Mouse (Mus musculus) brain, embryonic 14.5 days (tissue): ENCODE measurements at regions not wholly inside any gene's neighbourhood (a gene's known extent, or its start where the extent isn't known, plus 50 kb on each side); places are given as distances from the start of the nearest gene placed in this dataset.

Source experiments
- DNase-seq: peaks from one replicate; pipeline ENCODE4 v3.0.0-alpha.2; 2011; ENCODE audit warnings: low read depth
- CTCF ChIP-seq: fragments of 200-500 bp; IDR thresholded peaks from 2 replicates; pipeline ENCODE4 v1.5.1; 2012; ENCODE audit warnings: inconsistent platforms, mild to moderate bottlenecking, moderate library complexity, borderline replicate concordance; ENCODE audit not compliant: insufficient read depth, insufficient read length; ENCODE audit errors: extremely low read depth
- POLR2A ChIP-seq: fragments of 200-500 bp; IDR thresholded peaks from 2 replicates; pipeline ENCODE4 v1.6.1; 2012; ENCODE audit warnings: mild to moderate bottlenecking, inconsistent platforms, borderline replicate concordance; ENCODE audit not compliant: poor library complexity, insufficient read depth, insufficient read length, severe bottlenecking; ENCODE audit errors: extremely low read depth

GRCm38 (mm10) chr15:68624831-68625230 is 2124.1 kb upstream of the Lrrc6 start:
- TF ChIP-seq CTCF = no peak
- TF ChIP-seq POLR2A = no peak

GRCm38 (mm10) chr15:68620417-68621214 is 2119.9 kb upstream of the Lrrc6 start:
- no peak for TF ChIP-seq CTCF
- no peak for TF ChIP-seq POLR2A
- peak; percentile 25 for DNase-seq

More at GRCm38 (mm10) chr15:68624831-68625230, 2124.1 kb upstream of the Lrrc6 start:
- DNase-seq = no peak

GRCm38 (mm10) chr15:68606110-68606791 is 2105.5 kb upstream of the Lrrc6 start:
- TF ChIP-seq CTCF (no peak), POLR2A (no peak)
- peak; percentile 13 for DNase-seq

- TF ChIP-seq CTCF = no peak
- TF ChIP-seq POLR2A = no peak
- DNase-seq = no peak
Observed at GRCm38 (mm10) chr15:68605478-68605877, 2104.8 kb upstream of the Lrrc6 start.

GRCm38 (mm10) chr15:68582177-68582576 is 2081.5 kb upstream of the Lrrc6 start:
- no peak for TF ChIP-seq CTCF
- TF ChIP-seq POLR2A = no peak
- DNase-seq = no peak

- DNase-seq = no peak
- TF ChIP-seq POLR2A = no peak
- no peak for TF ChIP-seq CTCF
Observed at GRCm38 (mm10) chr15:68579486-68579885, 2078.8 kb upstream of the Lrrc6 start.

- DNase-seq = no peak
- TF ChIP-seq CTCF (no peak), POLR2A (no peak)
Observed at GRCm38 (mm10) chr15:68560654-68561053, 2059.9 kb upstream of the Lrrc6 start.

GRCm38 (mm10) chr15:68556133-68556532 is 2055.4 kb upstream of the Lrrc6 start:
- no peak for TF ChIP-seq CTCF
- DNase-seq = no peak

- DNase-seq = peak; percentile 64
- TF ChIP-seq CTCF (no peak), POLR2A (no peak)
Observed at GRCm38 (mm10) chr15:68536055-68536325, 2035.3 kb upstream of the Lrrc6 start.

GRCm38 (mm10) chr15:68535297-68536054 is 2034.8 kb upstream of the Lrrc6 start:
- TF ChIP-seq POLR2A (no peak), CTCF (no peak)
- no peak for DNase-seq

- no peak for DNase-seq
- TF ChIP-seq POLR2A = no peak
- TF ChIP-seq CTCF = no peak
Observed at GRCm38 (mm10) chr15:68520759-68521158, 2020.0 kb upstream of the Lrrc6 start.
